ENCODE assay signal across 18 mouse cellular contexts in genomic region chr19:45224286-45224559, GRCm38 (mm10). TPM values are rescaled to one million over a fixed set of nuclear protein-coding genes. Genes with fewer than 3 reads are reported as not detected.
DNase-seq lines count a peak whose midpoint lies in the region; ATAC-seq lines count a peak whose summit lies in the region.
"Had no signal": no experiment of that assay in that cellular context is flagged by ENCODE, and none has a peak within 500 bp of the region (broad histone marks: within the 10 kb centered on the region; RNA-seq: fewer than 3 reads in every experiment).

No protein-coding gene starts in this region.

- 6% methylated on average over 6 of the region's 6 CpGs for WGBS in heart, embryonic 16.5 days
- WGBS in neural tube, embryonic 11.5 days, result 0% methylated on average over 6 of the region's 6 CpGs
- WGBS in neural tube, embryonic 15.5 days, result 2% methylated on average over 6 of the region's 6 CpGs

- peak overlapping the region; percentile 37; the same call in 1 of the 2 replicates for H3K4me2 ChIP-seq in heart, embryonic 16.5 days (ENCODE audit: low read depth, low read length)
- H3K4me2 ChIP-seq in neural tube, embryonic 11.5 days (ENCODE audit: low read depth), result peak overlapping the region; percentile 10; the same call in 1 of the 2 replicates
- H3K4me2 ChIP-seq in neural tube, embryonic 15.5 days, result peak overlapping the region; percentile 51

- no peak overlapping the region for H3K27ac ChIP-seq in heart, embryonic 16.5 days (ENCODE audit: low read length)
- H3K27ac ChIP-seq in neural tube, embryonic 11.5 days (ENCODE audit: low read depth, low read length), result no peak overlapping the region
- H3K27ac ChIP-seq in neural tube, embryonic 15.5 days (replicated peaks), result no peak overlapping the region; the same call in 1 of the 2 replicates
- H3K27ac ChIP-seq: left cerebral cortex, adult 2 months; liver, embryonic 12.5 days had no signal

- no peaks in the 10 kb centered on the region for H3K9me3 ChIP-seq in heart, embryonic 16.5 days (replicated peaks; ENCODE audit: control insufficient read depth, low read length)
- no peaks in the 10 kb centered on the region for H3K9me3 ChIP-seq in neural tube, embryonic 11.5 days (ENCODE audit: control insufficient read depth, low read length)
- no peaks in the 10 kb centered on the region for H3K9me3 ChIP-seq in neural tube, embryonic 15.5 days (replicated peaks)
- H3K9me3 ChIP-seq: liver, embryonic 12.5 days had no signal

- peaks cover 7% of the 10 kb centered on the region for H3K4me1 ChIP-seq in heart, embryonic 16.5 days (ENCODE audit: control insufficient read depth, insufficient read depth, low read length)
- H3K4me1 ChIP-seq in neural tube, embryonic 11.5 days (ENCODE audit: control insufficient read depth, insufficient read depth, low read length), result peaks cover 14% of the 10 kb centered on the region
- H3K4me1 ChIP-seq in neural tube, embryonic 15.5 days, result peaks cover 78% of the 10 kb centered on the region

- H3K36me3 ChIP-seq in heart, embryonic 16.5 days (ENCODE audit: control insufficient read depth, insufficient read depth), result no peaks in the 10 kb centered on the region
- H3K36me3 ChIP-seq in neural tube, embryonic 11.5 days (ENCODE audit: control insufficient read depth, insufficient read depth, low read length), result no peaks in the 10 kb centered on the region
- no peaks in the 10 kb centered on the region for H3K36me3 ChIP-seq in neural tube, embryonic 15.5 days
- H3K36me3 ChIP-seq: liver, embryonic 12.5 days had no signal

- H3K9ac ChIP-seq in heart, embryonic 16.5 days (ENCODE audit: low read length), result no peak overlapping the region
- no peak overlapping the region for H3K9ac ChIP-seq in neural tube, embryonic 11.5 days (ENCODE audit: low read length)
- no peak overlapping the region for H3K9ac ChIP-seq in neural tube, embryonic 15.5 days (replicated peaks)
- H3K9ac ChIP-seq: liver, embryonic 12.5 days had no signal

- peaks cover 72% of the 10 kb centered on the region for H3K27me3 ChIP-seq in heart, embryonic 16.5 days (ENCODE audit: control insufficient read depth, insufficient read depth, low read length)
- H3K27me3 ChIP-seq in neural tube, embryonic 11.5 days (ENCODE audit: control insufficient read depth, insufficient read depth, low read length), result peaks cover 88% of the 10 kb centered on the region
- peaks cover 65% of the 10 kb centered on the region for H3K27me3 ChIP-seq in neural tube, embryonic 15.5 days (replicated peaks)

- peak; percentile 44 for DNase-seq in embryo, embryonic 9.5 days (ENCODE audit: extremely low spot score)
- DNase-seq in embryo, embryonic 10.5 days (ENCODE audit: low spot score), result no peak
- DNase-seq in heart, postnatal 36 days, result no peak
- DNase-seq in neural tube, embryonic 11.5 days (ENCODE audit: low spot score), result peak; percentile 10
- DNase-seq in neural tube, embryonic 10.5 days (ENCODE audit: extremely low spot score, low spot score), result no peak
- no peak for DNase-seq in urinary bladder, postnatal 4 days (ENCODE audit: low spot score in 2 of 2)
- DNase-seq: cerebellum, adult 11-12 months; gastrocnemius, postnatal 14 days; lung, postnatal 10 days; right cerebral cortex, postnatal 4 days had no signal

- ATAC-seq in heart, embryonic 16.5 days (replicated peaks; ENCODE audit: extremely low read depth, insufficient read depth, low FRiP score), result no peak
- no peak for ATAC-seq in neural tube, embryonic 11.5 days (ENCODE audit: insufficient read depth, low FRiP score, low TSS enrichment)
- ATAC-seq in neural tube, embryonic 15.5 days (ENCODE audit: low FRiP score), result no peak
- ATAC-seq: liver, embryonic 12.5 days had no signal

- intact Hi-C loops in heart, postnatal 36 days (cut with DNase I), result no loop called here

- H3K4me3 ChIP-seq in heart, embryonic 16.5 days (ENCODE audit: low read length), result peak overlapping the region; percentile 30
- no peak overlapping the region for H3K4me3 ChIP-seq in neural tube, embryonic 11.5 days (ENCODE audit: low read depth, low read length)
- no peak overlapping the region for H3K4me3 ChIP-seq in neural tube, embryonic 15.5 days (replicated peaks)
- H3K4me3 ChIP-seq: left cerebral cortex, adult 2 months; liver, embryonic 12.5 days had no signal

RNA-seq across cellular contexts. Expression of gene Lbx1, which starts 11.4 kb away (rescaled TPM):
- polyA plus RNA-seq in heart, embryonic 16.5 days (2015; fragmentation: Nextera tagmentation; extraction: Ambion mirVana), result not detected in 2 replicates
- total RNA-seq in heart, postnatal 36 days (2021), result under 1 TPM in 1 of 2 experiments, not detected in 1; 0.11 TPM
- 7.7 TPM in 2 replicates for polyA plus RNA-seq in neural tube, embryonic 11.5 days (2014; fragmentation: Nextera tagmentation; extraction: Ambion mirVana)
- polyA plus RNA-seq in neural tube, embryonic 15.5 days (2015; fragmentation: Nextera tagmentation; extraction: Ambion mirVana), result 10.9 and 16.9 TPM in 2 replicates
- total RNA-seq: adrenal gland, postnatal 14 days; left cerebral cortex, adult 2 months had no signal
- polyA plus RNA-seq: cortical plate, adult 2 months; intestine, embryonic 14.5 days; large intestine, adult 2 months had no signal

Comparison
In these comparisons a context has a peak if more than half of its experiments do, and no peak if none do; other contexts are left out.
1. DNase-seq: peak in embryo, embryonic 9.5 days (single experiment) and neural tube, embryonic 11.5 days (single experiment); none in embryo, embryonic 10.5 days (single experiment), heart, postnatal 36 days (0 of 2), neural tube, embryonic 10.5 days (single experiment) and urinary bladder, postnatal 4 days (0 of 2).
2. Peak in every context shown above with its lines, with median percentiles within 50 percentile points of each other: H3K4me2 ChIP-seq.